Mouse (Mus musculus): ENCODE data around the gene Gna12. TPM values are rescaled to one million over a fixed set of nuclear protein-coding genes. Genes with fewer than 3 reads are reported as not detected.

Gna12 gene
- total RNA-seq (2021), result 10 to 100 TPM; 89.2 to 97.2 TPM

DNA sequence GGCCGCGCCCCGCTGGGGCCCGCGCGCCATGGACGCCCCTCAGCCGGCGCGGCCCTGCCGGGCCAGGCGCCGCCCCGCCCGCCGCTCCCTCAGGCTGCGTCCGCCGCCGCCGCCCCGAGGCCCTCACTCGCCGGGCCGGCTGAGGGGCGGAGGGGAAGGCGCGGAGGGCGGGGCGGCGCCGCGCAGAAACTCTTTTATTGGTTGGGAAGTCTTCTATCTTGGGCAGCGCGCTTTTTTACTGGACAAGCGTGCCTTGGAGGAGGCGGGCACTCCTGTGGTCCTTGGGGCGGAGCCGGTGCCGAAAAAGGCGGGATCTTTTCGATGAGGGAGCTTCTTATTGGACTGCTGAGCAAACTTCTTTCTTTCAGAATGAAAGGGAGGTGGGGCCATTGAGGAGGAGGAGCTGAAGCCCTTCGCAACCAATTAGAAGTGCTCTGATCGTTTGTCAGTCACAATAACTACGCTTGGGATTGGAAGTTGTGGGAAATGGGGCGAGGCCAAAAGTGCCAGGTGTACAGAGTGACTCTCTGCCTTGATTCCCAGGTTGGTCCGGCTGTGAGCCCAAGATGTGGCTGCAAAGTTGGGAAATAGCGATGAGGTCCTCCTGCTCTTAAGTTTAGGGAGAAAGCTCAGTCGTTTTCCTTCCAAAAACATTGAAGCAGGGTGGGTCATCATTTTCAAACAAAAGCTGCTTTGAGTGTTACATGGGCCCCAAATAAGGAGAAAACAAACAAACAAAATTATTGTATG is at the start of gene Gna12:
Gene Gna12, minus strand, starts transcription at position 118 of the 750 bp plus-strand sequence.
- peak; percentile 98 for DNase-seq (ENCODE audit: low spot score)
- intact Hi-C loops (cut with DNase I), result no loop called here

GRCm38 (mm10) chr5:140878644-140879043 is 48.4 kb upstream of the Gna12 start:
- intact Hi-C loops (cut with DNase I), result loop anchor here (10.0 kb wide), 1 partner anchor 196 kb away; no protein-coding TSS in a partner anchor
- no peak for DNase-seq (ENCODE audit: low spot score)

GRCm38 (mm10) chr5:140873736-140874307 is 43.6 kb upstream of the Gna12 start:
- intact Hi-C loops (cut with DNase I), result loop anchor here (10.0 kb wide), 1 partner anchor 201 kb away; no protein-coding TSS in a partner anchor
- no peak for DNase-seq (ENCODE audit: low spot score)

GRCm38 (mm10) chr5:140873039-140873551 is 42.9 kb upstream of the Gna12 start:
- no peak for DNase-seq (ENCODE audit: low spot score)

GRCm38 (mm10) chr5:140872532-140873038 is 42.4 kb upstream of the Gna12 start:
- intact Hi-C loops (cut with DNase I), result loop anchor here (10.0 kb wide), 1 partner anchor 202 kb away; no protein-coding TSS in a partner anchor
- DNase-seq (ENCODE audit: low spot score), result no peak

More at GRCm38 (mm10) chr5:140873039-140873551, 42.9 kb upstream of the Gna12 start:
- intact Hi-C loops (cut with DNase I), result loop anchor here (10.0 kb wide), 1 partner anchor 202 kb away; no protein-coding TSS in a partner anchor

DNA sequence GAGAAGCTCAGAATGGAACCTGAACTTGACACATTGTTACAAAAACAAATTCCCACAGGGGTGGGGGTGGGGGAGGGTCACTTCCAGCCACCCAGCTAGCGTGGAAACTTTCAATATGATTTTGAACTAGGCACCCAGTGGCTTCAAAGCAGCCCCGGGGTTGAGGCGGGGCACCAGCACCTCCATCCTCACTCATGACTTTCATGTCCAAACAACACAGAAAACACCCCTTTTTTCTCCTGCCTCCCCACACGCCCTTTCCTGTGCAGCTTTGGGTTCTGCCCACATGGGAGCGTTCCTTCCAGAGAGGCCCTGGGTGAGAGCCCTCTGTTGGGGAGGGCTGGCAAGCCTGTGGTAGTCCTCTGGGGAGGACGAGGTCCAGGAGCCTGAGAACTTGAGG is 41.0 kb upstream of the Gna12 start:
- intact Hi-C loops (cut with DNase I), result loop anchor here (10.0 kb wide), 1 partner anchor 204 kb away; no protein-coding TSS in a partner anchor
- no peak for DNase-seq (ENCODE audit: low spot score)

- intact Hi-C loops (cut with DNase I), result loop anchor here (5.0 to 10.0 kb wide), 2 partner anchors 376 to 1448 kb away; partner anchors contain the start of gene Sdk1
- no peak for DNase-seq (ENCODE audit: low spot score)
These were observed 38.8 kb upstream of the Gna12 start for GRCm38 (mm10) chr5:140869034-140869433.

DNA sequence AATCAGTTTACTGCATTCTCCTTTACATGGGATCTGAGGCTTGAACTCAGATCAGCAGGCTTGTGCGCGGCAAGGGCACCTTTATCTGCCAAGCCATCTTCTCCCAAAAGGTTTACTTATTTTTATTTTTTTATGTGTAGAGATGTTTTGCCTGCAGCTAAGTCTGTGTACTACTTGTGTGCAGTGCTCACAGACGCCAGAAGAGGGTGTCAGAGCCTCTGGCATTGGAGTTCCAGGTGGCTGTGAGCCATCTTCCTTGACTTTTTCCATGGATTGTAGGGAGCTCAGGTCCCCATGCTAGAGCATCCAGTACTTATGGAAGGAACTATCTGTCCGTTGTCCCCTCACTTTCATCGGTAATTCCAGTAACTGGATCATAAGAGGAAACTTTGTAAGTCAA is 29.5 kb upstream of the Gna12 start:
- no peak for DNase-seq (ENCODE audit: low spot score)
- intact Hi-C loops (cut with DNase I), result loop anchor here (10.0 kb wide), 1 partner anchor 385 kb away; the partner anchor contains the start of gene Sdk1

DNA sequence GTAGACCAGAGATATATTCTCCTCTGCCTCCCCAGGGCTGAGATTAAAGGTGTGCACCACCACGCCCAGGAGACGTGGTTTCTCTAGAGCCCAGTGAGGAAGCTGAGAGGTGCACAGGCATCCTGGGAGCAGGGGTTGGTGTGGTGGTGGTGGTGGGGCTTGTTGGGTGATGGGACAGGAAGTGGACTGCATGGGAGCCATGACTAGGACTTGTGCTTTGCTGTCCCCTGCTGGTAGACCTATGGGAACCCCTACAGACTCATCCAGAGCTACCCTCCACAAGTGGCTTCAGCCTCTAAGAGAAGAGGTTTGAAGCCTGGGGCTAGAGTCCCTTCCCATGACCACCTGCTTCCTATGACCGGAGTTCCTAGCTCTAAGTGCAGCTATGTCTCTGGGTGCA is 28.1 kb upstream of the Gna12 start:
- DNase-seq (ENCODE audit: low spot score), result no peak
- intact Hi-C loops (cut with DNase I), result no loop called here

GRCm38 (mm10) chr5:140857432-140858154 is 27.4 kb upstream of the Gna12 start:
- intact Hi-C loops (cut with DNase I), result no loop called here

GRCm38 (mm10) chr5:140855909-140856530 is 25.8 kb upstream of the Gna12 start:
- intact Hi-C loops (cut with DNase I), result no loop called here

More at GRCm38 (mm10) chr5:140857432-140858154, 27.4 kb upstream of the Gna12 start:
- DNase-seq (ENCODE audit: low spot score), result no peak

DNA sequence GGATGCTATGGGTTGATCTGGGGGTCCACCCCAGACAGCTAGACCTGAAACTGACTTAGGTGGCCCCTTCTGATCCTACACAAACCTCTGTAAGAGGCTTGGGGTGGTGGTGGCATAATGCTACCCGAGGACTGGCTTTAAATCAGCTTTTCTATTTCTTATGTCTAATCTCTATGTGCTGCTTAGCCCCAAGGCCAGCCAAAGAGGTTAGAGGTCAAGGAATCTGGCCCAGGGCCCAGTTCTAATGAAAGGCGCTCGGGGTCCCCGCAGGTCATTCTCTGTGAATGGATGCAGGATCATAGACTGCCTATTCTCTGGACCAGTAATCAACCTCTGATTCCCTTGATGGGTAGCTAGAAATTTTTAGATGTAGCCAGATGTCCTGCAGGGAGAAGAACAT is 24.5 kb upstream of the Gna12 start:
- intact Hi-C loops (cut with DNase I), result no loop called here
- DNase-seq (ENCODE audit: low spot score), result no peak

More at GRCm38 (mm10) chr5:140855909-140856530, 25.8 kb upstream of the Gna12 start:
- no peak for DNase-seq (ENCODE audit: low spot score)

GRCm38 (mm10) chr5:140853723-140854122 is 23.5 kb upstream of the Gna12 start:
- intact Hi-C loops (cut with DNase I), result no loop called here
- DNase-seq (ENCODE audit: low spot score), result no peak

- intact Hi-C loops (cut with DNase I), result no loop called here
- no peak for DNase-seq (ENCODE audit: low spot score)
These were observed 22.3 kb upstream of the Gna12 start for GRCm38 (mm10) chr5:140852435-140852996.

GRCm38 (mm10) chr5:140847300-140847729 is 17.1 kb upstream of the Gna12 start:
- no peak for DNase-seq (ENCODE audit: low spot score)

DNA sequence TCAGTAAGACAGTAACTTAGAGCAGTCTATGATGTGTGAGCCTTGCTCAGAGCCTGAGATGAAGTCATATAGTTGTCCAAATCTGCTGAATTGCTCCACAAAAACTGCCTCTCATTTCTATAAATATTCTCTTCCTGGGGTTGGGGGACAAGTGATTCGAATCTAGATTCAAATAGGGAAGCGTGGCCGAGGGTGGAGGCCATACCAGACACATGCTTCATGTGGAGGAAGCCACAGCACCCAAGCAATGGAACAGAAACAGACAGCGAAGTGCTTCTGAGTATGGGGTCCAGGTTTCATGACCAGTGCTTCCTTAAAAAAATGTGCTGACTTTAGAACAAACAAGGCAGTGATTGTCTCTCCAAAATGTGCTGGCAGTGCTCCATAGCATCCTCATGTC is 11.7 kb upstream of the Gna12 start:
- DNase-seq (ENCODE audit: low spot score), result no peak
- intact Hi-C loops (cut with DNase I), result loop anchor here (10.0 kb wide), 2 partner anchors 1373 to 1603 kb away; no protein-coding TSS in a partner anchor

More at GRCm38 (mm10) chr5:140847300-140847729, 17.1 kb upstream of the Gna12 start:
- intact Hi-C loops (cut with DNase I), result loop anchor here (2.0 to 10.0 kb wide), 3 partner anchors 1367 to 1597 kb away; no protein-coding TSS in a partner anchor

GRCm38 (mm10) chr5:140831064-140831431 is 817 bp upstream of the Gna12 start:
- intact Hi-C loops (cut with DNase I), result no loop called here
- DNase-seq (ENCODE audit: low spot score), result no peak

DNA sequence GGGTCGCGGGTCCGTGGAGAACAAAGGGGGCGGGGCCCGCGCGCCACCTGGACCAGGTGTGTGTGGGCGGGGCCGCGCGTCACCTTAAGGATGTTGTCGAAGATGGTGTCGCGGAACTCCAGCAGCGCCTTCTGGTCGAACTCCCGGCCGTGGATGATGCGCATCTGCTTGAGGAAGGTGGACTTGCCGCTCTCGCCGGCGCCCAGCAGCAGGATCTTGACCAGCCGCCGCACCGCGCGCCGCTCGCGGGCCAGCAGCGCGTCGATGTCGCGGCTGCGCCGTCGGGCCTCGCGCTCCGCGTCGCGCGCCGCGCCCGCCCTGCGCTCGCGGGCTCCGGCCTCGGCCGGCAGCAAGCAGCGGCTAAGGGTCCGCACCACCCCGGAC is 328 bp downstream of the Gna12 start:
- intact Hi-C loops (cut with DNase I), result loop anchor here (2.0 to 5.0 kb wide), 3 partner anchors 39 to 78 kb away; no protein-coding TSS in a partner anchor
- no peak for DNase-seq (ENCODE audit: low spot score)
